Mouse (Mus musculus): ENCODE measurements around the gene Hpd. TPM values are rescaled to one million over a fixed set of nuclear protein-coding genes. Genes with fewer than 3 reads are reported as not detected.

Hpd gene
- total RNA-seq, 2 experiments from 2014 or later: not detected

GRCm38 (mm10) chr5:123138230-123138911 is 44.2 kb downstream of the Hpd start:
- no peak for ATAC-seq (replicated peaks; ENCODE audit: low FRiP score, low TSS enrichment, poor library complexity, severe bottlenecking)

DNA sequence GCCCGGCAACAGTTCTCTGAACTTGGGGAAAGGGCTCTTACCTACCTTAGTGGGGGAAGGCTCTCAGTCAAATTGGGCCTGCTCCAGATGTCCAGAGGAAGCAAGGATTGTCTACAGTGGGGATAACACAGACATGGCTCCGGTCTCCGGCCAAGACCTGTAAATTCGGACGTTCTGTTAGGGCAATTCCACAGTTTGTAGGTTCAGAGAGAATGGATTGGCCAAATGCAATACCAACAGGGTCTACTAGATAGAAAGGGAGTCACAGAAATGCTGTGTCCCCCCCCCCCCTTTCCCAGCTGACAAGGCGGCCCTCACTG is 44.7 kb downstream of the Hpd start:
- no peak for ATAC-seq (replicated peaks; ENCODE audit: low FRiP score, low TSS enrichment, poor library complexity, severe bottlenecking)

DNA sequence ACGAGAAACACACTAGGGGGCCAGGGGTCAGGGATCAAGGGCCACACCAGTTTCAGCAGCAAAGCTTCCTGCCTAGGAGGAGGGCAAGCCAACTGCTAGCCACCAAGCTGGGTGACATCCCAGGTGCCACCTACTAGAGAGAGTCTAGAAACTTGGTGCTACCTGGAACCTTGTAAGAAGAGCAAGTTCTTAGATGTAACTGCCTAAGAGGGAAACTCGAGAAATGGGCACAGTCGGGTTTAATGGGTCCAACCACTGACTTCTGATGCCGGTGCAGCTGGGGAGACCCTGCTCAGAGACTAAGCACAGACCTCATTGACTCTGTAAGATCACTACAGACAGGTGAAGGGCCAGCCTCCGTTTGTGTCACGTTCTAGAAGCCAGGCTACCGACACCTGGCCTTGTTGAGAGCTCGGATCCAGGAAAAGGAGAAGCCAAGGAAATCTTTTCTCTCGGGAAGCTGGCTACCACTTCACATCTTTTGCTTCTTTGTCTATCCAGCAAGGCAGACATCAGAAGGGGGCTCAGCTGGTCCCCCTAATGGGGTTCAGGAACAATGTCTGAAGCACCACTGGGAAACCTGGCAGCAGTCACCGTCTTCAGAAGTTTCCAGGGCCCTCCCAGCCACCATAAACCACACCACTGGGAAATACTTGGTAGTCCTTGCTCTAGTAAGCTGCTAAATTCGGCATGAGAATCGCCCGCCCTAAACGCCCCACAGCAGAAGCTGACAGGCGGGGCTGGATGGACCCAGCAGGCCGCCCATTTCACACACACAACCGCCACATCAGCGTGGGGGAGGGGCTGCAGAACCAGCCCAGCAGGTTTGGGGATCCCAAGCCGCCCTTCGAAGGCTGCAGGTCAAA is 45.2 kb downstream of the Hpd start:
- ATAC-seq (replicated peaks; ENCODE audit: low FRiP score, low TSS enrichment, poor library complexity, severe bottlenecking): no peak

DNA sequence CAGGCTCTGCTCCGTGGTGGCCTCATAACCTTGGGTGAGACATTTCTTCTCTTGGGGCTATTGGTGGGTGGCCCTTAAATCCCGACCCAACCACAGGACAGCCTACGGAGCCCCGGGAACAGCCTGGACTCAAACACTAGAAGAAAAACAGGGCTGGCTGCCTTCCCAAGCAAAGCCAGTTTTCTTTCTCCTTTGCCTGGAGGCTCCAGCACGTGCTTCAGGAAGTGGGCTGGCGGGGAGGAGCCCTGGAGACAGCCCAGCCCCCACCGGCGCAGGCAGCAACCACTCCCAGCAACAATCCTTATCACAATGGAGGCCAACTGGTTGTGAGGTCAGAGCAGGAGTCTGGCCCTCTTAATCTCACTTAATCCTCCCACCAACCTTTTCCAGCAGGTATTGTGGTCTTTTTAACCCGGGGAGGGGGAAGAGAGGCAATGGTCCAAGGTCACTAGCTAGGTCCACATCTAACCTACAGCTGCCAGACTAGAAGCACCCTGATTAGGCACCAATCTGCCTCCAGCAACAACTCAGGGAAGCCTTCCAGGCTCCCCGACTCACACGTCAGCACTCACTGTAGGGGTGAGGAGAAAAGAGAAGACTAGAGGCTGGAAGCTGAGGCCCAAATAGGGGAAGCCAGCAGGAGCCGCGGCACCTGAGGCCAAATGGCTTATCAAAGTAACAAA is 46.0 kb downstream of the Hpd start:
- ATAC-seq (replicated peaks; ENCODE audit: low FRiP score, low TSS enrichment, poor library complexity, severe bottlenecking): peak; percentile 36

DNA sequence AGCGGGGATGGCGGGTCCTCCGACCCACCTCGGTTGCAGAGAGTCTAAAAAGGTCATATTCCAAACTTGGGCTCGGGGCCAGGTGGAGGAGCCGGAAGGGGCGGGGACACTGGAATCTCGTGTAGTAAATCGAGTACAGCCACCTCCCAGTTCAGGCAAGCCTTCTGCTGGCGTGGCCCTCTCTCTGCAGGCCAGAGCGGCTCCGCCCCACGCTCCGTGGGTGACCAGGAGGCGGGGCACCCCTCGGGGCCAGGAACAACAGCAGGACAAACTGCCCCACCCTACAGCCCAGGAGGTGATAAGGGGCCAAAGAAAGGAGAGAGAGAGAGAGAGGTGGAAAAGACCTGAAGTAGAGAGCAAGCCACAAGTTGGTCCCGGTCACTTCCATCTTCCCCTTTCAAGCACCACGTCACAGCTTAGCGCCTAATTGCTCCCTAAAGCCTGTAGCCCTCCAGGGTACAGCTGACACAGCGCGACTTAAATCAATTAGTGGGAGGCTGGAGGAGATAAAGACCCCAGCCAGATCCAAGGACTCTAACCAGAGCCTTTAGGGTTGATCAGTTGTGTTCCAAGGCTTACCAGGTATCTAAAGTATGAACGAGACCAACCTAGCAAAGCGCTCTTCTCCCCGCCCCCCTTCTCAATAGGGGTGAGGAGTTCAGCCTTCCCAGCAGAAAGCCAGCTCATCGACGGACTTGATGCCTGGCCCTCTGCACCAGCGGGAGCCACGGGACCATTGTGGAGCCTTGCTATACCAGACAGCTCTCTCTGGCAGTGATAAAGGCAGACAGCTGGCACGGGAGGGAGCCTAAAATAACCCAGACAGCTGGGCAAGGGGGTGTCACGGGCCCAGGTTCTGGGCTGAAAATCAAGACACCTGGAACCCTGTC is 46.8 kb downstream of the Hpd start:
- 0 out of 2 replicates have a peak, but pooled peaks have one; percentile 9 for ATAC-seq (replicated peaks; ENCODE audit: low FRiP score, low TSS enrichment, poor library complexity, severe bottlenecking)

- no peak for ATAC-seq (replicated peaks; ENCODE audit: low FRiP score, low TSS enrichment, poor library complexity, severe bottlenecking)
Observed at GRCm38 (mm10) chr5:123134875-123135382, 47.6 kb downstream of the Hpd start.

DNA sequence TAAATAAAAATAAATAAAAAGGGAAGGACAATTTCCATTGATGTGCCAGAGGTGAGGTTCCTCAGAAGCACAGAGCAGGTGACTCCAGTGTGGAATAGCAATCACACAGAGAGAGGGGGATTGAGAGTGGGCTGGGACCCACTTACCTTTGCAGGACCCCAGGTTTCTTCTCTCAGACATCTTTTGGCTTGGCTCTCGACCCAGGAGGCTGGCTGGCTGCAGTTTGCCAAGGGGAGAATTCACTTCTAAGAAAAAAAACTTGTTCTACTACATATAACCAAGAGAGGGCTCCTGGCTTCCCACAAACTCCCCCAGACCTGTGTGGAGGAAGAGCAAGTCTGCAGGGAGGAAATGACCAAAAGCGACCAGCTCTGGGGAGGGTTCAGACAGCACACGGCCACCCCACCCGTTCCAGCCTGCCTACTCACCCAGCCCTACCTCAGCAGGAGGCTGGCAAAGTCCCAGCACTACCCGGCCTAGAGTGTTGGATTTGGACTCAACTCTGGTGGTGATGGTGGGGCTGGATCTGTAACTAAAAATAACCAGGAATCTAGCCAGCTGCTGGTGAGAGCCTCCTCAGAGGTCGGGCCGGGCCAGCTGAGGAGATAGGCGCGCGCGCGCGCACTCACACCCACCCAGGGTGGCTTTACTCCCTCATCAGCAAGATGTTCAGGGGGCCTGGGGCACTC is 48.2 kb downstream of the Hpd start:
- ATAC-seq (replicated peaks; ENCODE audit: low FRiP score, low TSS enrichment, poor library complexity, severe bottlenecking): no peak

- ATAC-seq (replicated peaks; ENCODE audit: low FRiP score, low TSS enrichment, poor library complexity, severe bottlenecking): no peak
Observed at GRCm38 (mm10) chr5:123133784-123134143, 48.8 kb downstream of the Hpd start.

- no peak for ATAC-seq (replicated peaks; ENCODE audit: low FRiP score, low TSS enrichment, poor library complexity, severe bottlenecking)
Observed at GRCm38 (mm10) chr5:123133083-123133783, 49.3 kb downstream of the Hpd start.

- peak; percentile 58 for ATAC-seq (replicated peaks; ENCODE audit: low FRiP score, low TSS enrichment, poor library complexity, severe bottlenecking)
Observed at GRCm38 (mm10) chr5:123132308-123133071, 50.0 kb downstream of the Hpd start, which contains the start of gene Rhof. Rhof (minus strand) TSS chr5:123132692.

GRCm38 (mm10) chr5:123130814-123131148 is 51.7 kb downstream of the Hpd start:
- no peak for ATAC-seq (replicated peaks; ENCODE audit: low FRiP score, low TSS enrichment, poor library complexity, severe bottlenecking)

GRCm38 (mm10) chr5:123130030-123130813 is 52.3 kb downstream of the Hpd start:
- ATAC-seq (replicated peaks; ENCODE audit: low FRiP score, low TSS enrichment, poor library complexity, severe bottlenecking): no peak

DNA sequence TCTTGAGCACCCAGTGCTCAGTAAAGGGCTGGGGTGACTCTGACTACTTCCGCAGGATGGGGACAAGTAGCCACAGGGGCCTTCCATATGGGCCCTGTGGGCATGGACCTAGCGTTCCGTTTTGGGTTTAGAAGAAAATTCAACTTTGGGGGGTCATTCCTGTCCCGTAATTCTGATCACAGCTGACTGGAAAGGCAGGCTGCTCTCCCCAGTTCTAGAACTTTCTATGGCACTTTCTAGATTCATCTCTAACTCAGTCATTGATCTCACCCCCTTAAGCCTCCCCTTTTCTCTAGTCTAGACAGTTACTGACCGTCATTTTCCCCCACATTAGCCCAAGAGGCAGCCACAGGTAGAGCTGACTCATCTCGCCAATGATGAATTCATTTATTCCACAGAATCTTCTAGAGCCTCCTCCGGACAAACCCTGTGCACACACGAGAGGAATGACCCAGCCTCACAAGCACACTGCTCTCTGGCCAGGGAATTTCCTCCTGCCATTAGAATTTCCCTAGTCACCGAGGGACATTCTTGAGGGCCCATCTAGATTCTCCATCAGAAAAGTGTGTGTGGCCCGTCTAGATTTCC is 53.3 kb downstream of the Hpd start:
- no peak for ATAC-seq (replicated peaks; ENCODE audit: low FRiP score, low TSS enrichment, poor library complexity, severe bottlenecking)

DNA sequence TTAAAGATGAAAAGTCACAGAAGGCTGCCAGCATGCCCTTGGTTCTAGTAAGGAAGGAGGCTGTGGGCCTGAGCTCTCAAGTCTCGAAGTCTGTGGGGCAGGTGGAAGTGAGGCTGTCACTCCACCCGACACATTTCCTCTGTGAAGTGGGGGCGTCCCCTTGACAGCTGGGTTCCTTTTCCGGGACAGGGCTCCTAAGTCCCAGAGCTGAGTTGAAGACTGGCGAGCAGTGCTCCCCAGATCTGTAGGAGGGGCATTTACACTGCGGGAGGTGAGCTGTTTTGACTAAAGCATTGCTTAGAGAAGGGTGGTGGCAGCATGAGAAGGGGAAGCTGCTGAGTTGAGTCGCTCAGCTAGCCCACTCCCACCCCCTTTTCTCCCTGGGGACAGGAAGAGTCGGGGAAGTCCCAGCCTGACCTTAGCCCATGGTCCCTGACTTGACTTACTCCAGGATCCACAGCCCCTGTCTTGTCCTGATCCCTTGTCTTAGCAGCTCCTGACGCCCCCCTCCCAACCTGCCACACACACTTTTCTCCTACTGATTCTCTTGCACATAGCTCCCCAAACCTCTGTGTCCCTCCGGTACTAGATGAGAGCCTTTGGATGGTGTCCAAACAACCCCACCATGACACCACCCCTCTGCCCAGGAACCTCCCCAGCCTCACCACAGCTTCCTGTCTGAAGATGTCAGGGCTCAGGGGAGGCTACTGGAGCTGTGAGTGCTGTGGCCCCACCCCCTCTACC is 53.9 kb downstream of the Hpd start:
- peak; percentile 24; the same call in 1 of the 2 replicates for ATAC-seq (replicated peaks; ENCODE audit: low FRiP score, low TSS enrichment, poor library complexity, severe bottlenecking)

DNA sequence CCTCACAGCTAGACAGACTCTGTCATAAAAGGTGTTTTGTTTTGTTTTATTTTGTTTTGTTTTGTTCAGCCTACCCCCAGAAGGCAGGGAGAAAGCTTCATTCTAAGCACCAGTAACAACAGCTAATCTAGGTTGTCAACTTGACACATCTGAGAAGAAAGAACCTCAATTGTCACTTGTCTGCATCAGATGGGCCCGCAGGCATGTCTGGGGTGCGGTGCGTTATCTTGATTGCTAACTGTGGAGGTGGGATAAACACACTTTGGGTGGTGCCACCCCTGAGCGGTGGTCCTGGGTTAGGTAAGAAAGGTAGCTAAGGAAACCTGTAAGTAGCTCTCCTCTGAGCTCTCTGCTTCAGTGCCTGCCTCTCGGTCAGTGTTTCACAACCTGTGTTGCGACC is 55.5 kb downstream of the Hpd start:
- ATAC-seq (replicated peaks; ENCODE audit: low FRiP score, low TSS enrichment, poor library complexity, severe bottlenecking): no peak

Measured in megakaryocyte-erythroid progenitor cell, adult 5-6 weeks (primary cell).